Mouse (Mus musculus) brain, embryonic 18.5 days (tissue): ENCODE measurements around the gene Dph7.
"Not testable (repeated sequence)": the region's sequence is repeated elsewhere in the genome, so short reads cannot be mapped to it uniquely, and the experiment has no call there.

ENCODE experiments used
- DNase-seq: peaks from one replicate; pipeline ENCODE4 v3.0.0-alpha.2; 2012; ENCODE audit warnings: low read depth, low spot score

The Dph7 gene

GRCm38 (mm10) chr2:24970386-24970785 lies 8.2 kb downstream of the Dph7 start:
- no peak for DNase-seq

GRCm38 (mm10) chr2:24974452-24974851 lies 12.3 kb downstream of the Dph7 start:
- DNase-seq, result not testable (repeated sequence)

- peak; percentile 95 for DNase-seq
Measured at GRCm38 (mm10) chr2:24974906-24975703, 12.9 kb downstream of the Dph7 start, which contains the start of gene Mrpl41. Gene Mrpl41 (minus strand): TSS chr2:24975098.

- DNase-seq, result peak; percentile 2
Measured at GRCm38 (mm10) chr2:24975704-24976297, 13.6 kb downstream of the Dph7 start, which contains the start of gene Pnpla7. Gene Pnpla7 (plus strand): TSS chr2:24976033.

GRCm38 (mm10) chr2:24976960-24977359 lies 14.8 kb downstream of the Dph7 start:
- no peak for DNase-seq

GRCm38 (mm10) chr2:24987762-24988161 lies 25.6 kb downstream of the Dph7 start:
- DNase-seq, result no peak

GRCm38 (mm10) chr2:24995332-24995731 lies 33.1 kb downstream of the Dph7 start:
- DNase-seq, result no peak

- no peak for DNase-seq
Measured at GRCm38 (mm10) chr2:24996471-24996870, 34.3 kb downstream of the Dph7 start.

- DNase-seq, result no peak
Measured at GRCm38 (mm10) chr2:25000544-25001235, 38.5 kb downstream of the Dph7 start.

- no peak for DNase-seq
Measured at GRCm38 (mm10) chr2:25003946-25004786, 42.0 kb downstream of the Dph7 start.

GRCm38 (mm10) chr2:25006767-25007166 lies 44.6 kb downstream of the Dph7 start:
- no peak for DNase-seq

- no peak for DNase-seq
Measured at GRCm38 (mm10) chr2:25008250-25008649, 46.0 kb downstream of the Dph7 start.
